Mouse (Mus musculus) heart, adult 8-10 months (tissue): Measurements from ENCODE around the gene Fnip1. TPM values are rescaled to one million over a fixed set of nuclear protein-coding genes. Genes with fewer than 3 reads are reported as not detected.
A peak's percentile ranks its signal among the peaks of the same experiment; 100 is the strongest.

ENCODE experiments used
- DNase-seq: peaks from one replicate; pipeline ENCODE4 v3.0.0; 2022; ENCODE audit warnings: low spot score
- total RNA-seq, 4 experiments: library from RNA; stranded (reverse); gene quantifications; 2 replicates each; pipeline ENCODE4 v1.2.4; 2022

The Fnip1 gene
- total RNA-seq, 4 experiments from 2014 or later: 36.1 to 46.0 (median 41.1) TPM

- no peak for DNase-seq
Measured at GRCm38 (mm10) chr11:54458168-54458567, 20.2 kb downstream of the Fnip1 start.

GRCm38 (mm10) chr11:54464557-54465244, 26.7 kb downstream of the Fnip1 start:
- DNase-seq: peak; percentile 38

- no peak for DNase-seq
Measured at GRCm38 (mm10) chr11:54472231-54472630, 34.2 kb downstream of the Fnip1 start.

- DNase-seq: no peak
Measured at GRCm38 (mm10) chr11:54478414-54478813, 40.4 kb downstream of the Fnip1 start.

GRCm38 (mm10) chr11:54486041-54486440, 48.0 kb downstream of the Fnip1 start:
- no peak for DNase-seq

GRCm38 (mm10) chr11:54491946-54492558, 54.1 kb downstream of the Fnip1 start:
- DNase-seq: no peak

GRCm38 (mm10) chr11:54492559-54492958, 54.6 kb downstream of the Fnip1 start:
- peak; percentile 22 for DNase-seq

GRCm38 (mm10) chr11:54499838-54500237, 61.8 kb downstream of the Fnip1 start:
- no peak for DNase-seq

GRCm38 (mm10) chr11:54502546-54503245, 64.7 kb downstream of the Fnip1 start:
- DNase-seq: peak; percentile 35

- no peak for DNase-seq
Measured at GRCm38 (mm10) chr11:54513584-54513983, 75.6 kb downstream of the Fnip1 start.

GRCm38 (mm10) chr11:54521927-54522528, 84.0 kb downstream of the Fnip1 start:
- peak; percentile 25 for DNase-seq

- peak; percentile 99 for DNase-seq
Measured at GRCm38 (mm10) chr11:54522529-54523430, 84.8 kb downstream of the Fnip1 start, which contains the start of gene Rapgef6. Gene Rapgef6 (plus strand): TSS chr11:54522847.

GRCm38 (mm10) chr11:54523431-54524001, 85.5 kb downstream of the Fnip1 start:
- no peak for DNase-seq

GRCm38 (mm10) chr11:54528002-54528401, 90.0 kb downstream of the Fnip1 start:
- DNase-seq: no peak

GRCm38 (mm10) chr11:54530391-54530790, 92.4 kb downstream of the Fnip1 start:
- peak; percentile 25 for DNase-seq

GRCm38 (mm10) chr11:54530916-54531315, 92.9 kb downstream of the Fnip1 start:
- no peak for DNase-seq

- DNase-seq: no peak
Measured at GRCm38 (mm10) chr11:54533834-54534233, 95.8 kb downstream of the Fnip1 start.

GRCm38 (mm10) chr11:54534871-54535270, 96.9 kb downstream of the Fnip1 start:
- peak; percentile 71 for DNase-seq

GRCm38 (mm10) chr11:54539031-54539430, 101.0 kb downstream of the Fnip1 start:
- no peak for DNase-seq

GRCm38 (mm10) chr11:54539486-54539885, 101.5 kb downstream of the Fnip1 start:
- no peak for DNase-seq

- no peak for DNase-seq
Measured at GRCm38 (mm10) chr11:54540328-54540727, 102.3 kb downstream of the Fnip1 start.
